Mouse (Mus musculus) heart, embryonic 15.5 days (tissue): Measurements from ENCODE around the gene Nudt4. TPM values are rescaled to one million over a fixed set of nuclear protein-coding genes. Genes with fewer than 3 reads are reported as not detected.

ENCODE experiments used
- ATAC-seq: fragments of 200-750 bp; cut with Nextera tagmentation; replicated peaks from 2 replicates; pipeline ENCODE4 v1.8.0; 2017; ENCODE audit warnings: low read depth, moderate TSS enrichment; ENCODE audit not compliant: insufficient number of reproducible peaks, insufficient read depth, low FRiP score
- H3K27ac ChIP-seq: fragments of 300-500 bp; sonication (generic); 2 replicates; pipeline ENCODE4 v1.5.1; 2015; ENCODE audit warnings: mild to moderate bottlenecking, inconsistent platforms
- H3K27me3 ChIP-seq: fragments of 300-500 bp; sonication (generic); 2 replicates; pipeline ENCODE4 v1.6.1; 2015; ENCODE audit warnings: inconsistent platforms
- H3K36me3 ChIP-seq: fragments of 300-500 bp; sonication (generic); 2 replicates; pipeline ENCODE4 v1.6.1; 2015; ENCODE audit warnings: mild to moderate bottlenecking, inconsistent platforms
- H3K4me1 ChIP-seq: fragments of 300-500 bp; sonication (generic); replicated peaks from 2 replicates; pipeline ENCODE4 v1.6.1; 2015; ENCODE audit warnings: inconsistent platforms
- H3K4me2 ChIP-seq: fragments of 300-500 bp; sonication (generic); 2 replicates; pipeline ENCODE4 v1.6.1; 2015; ENCODE audit warnings: inconsistent platforms, mild to moderate bottlenecking, moderate library complexity
- H3K4me3 ChIP-seq: fragments of 300-500 bp; sonication (generic); 2 replicates; pipeline ENCODE4 v1.5.1; 2015; ENCODE audit warnings: mild to moderate bottlenecking, inconsistent platforms
- H3K9ac ChIP-seq: fragments of 300-500 bp; sonication (generic); 2 replicates; pipeline ENCODE4 v1.6.1; 2015; ENCODE audit warnings: mild to moderate bottlenecking, inconsistent platforms
- H3K9me3 ChIP-seq: fragments of 300-500 bp; sonication (generic); replicated peaks from 2 replicates; pipeline ENCODE4 v1.6.1; 2016; ENCODE audit warnings: inconsistent platforms
- WGBS: fragments of 180-500 bp; shearing (Covaris S2); methylation state at CpG from one replicate; pipeline ENCODE4 v1.1.7; 2015; ENCODE audit warnings: mixed read lengths; 5-methylcytosine and 5-hydroxymethylcytosine counted together
- polyA plus RNA-seq: library from polyadenylated mRNA; unstranded; fragments of >200 nt; fragmentation: Nextera tagmentation; extraction: Ambion mirVana; gene quantifications from 2 replicates; pipeline ENCODE4 v1.2.1, GENCODE M21; 2015

The Nudt4 gene
- polyA plus RNA-seq, 1 experiment from 2014 or later, result 68.7 TPM

DNA sequence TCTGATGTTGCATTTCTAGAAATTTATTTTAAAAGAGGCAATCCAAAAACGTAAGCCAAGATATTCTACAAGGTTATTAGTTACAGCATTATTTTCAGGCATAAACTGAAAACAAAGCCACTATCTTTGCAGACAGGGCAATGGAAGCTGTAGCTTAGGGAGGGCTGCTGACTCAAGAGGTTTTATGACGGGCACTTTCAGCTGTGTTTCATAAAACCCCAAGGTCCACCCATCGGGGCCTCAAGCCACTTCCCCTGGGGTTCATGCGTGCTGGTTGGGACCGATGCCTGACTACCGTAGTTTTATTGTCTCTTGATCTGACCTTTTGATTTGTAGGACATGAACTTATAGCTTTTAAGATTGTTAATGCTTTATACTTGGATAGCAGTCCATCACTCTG, 26.2 kb upstream of the Nudt4 start:
- Histone ChIP-seq H3K9me3 (no peaks in the 10 kb centered on the region), H3K27me3 (no peaks in the 10 kb centered on the region), H3K27ac (no peak overlapping the region), H3K4me2 (no peak overlapping the region), H3K9ac (no peak overlapping the region), H3K36me3 (no peaks in the 10 kb centered on the region), H3K4me1 (no peaks in the 10 kb centered on the region), H3K4me3 (no peak overlapping the region)
- no peak for ATAC-seq
- WGBS, result 78% methylated on average over 6 of the region's 6 CpGs

DNA sequence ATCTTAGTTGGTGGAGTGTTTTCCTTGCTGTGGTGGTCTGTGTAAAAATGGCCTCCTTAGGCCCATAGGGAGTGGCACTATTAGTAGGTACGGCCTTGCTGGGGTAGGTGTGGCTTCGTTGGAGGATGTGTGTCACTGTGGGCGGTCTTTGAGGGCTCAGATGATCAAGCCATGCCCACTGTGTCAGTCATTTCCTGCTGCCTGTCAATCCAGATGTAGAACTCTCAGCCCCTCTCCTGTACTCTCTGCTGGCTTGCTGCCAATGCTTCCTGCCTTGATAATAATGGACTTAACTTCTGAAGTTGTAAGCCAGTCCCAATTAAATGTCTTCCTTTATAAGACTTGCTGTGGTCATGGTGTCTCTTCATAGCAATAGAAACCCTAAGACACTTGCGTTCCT, 25.2 kb upstream of the Nudt4 start:
- H3K27ac ChIP-seq, result no peak overlapping the region
- H3K9ac ChIP-seq, result no peak overlapping the region
- H3K27me3 ChIP-seq, result no peaks in the 10 kb centered on the region
- ATAC-seq, result no peak
- no peaks in the 10 kb centered on the region for H3K4me1 ChIP-seq
- WGBS, result 85% methylated on average over 4 of the region's 4 CpGs
- no peak overlapping the region for H3K4me2 ChIP-seq
- H3K9me3 ChIP-seq, result no peaks in the 10 kb centered on the region
- H3K36me3 ChIP-seq, result no peaks in the 10 kb centered on the region
- no peak overlapping the region for H3K4me3 ChIP-seq

DNA sequence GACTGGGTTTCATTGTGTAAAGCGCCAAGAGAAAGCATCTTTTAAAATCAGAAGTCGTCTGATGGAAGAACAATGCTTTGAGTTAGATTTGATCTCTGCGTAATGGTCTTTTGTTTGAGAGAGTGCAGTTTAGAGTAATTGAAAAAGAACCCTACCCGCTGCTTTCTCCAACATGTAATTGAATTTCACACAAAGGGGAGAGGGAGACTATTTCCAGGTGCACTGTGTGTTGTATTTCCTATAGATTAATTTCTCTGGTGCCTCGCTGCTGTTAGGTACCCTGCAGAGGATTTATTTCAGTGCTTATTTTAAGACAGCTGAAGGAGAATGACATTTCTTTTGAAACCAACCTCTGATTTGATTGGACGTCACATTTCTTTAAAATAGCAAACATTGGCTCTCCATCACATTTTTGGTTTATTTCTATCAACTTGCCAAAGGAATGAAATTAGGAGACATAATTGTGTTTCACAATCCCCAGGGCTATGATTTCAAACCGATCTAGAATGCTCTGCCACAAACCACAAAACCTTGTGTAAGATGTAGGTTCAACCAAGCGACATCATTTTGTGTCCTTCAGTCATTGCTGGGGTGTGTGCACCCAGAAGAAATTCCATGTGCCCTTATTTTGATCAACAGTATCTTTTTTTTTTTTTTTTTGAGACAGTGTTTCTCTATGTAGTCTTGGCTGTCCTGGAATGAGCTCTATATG, 23.7 kb upstream of the Nudt4 start:
- no peaks in the 10 kb centered on the region for H3K36me3 ChIP-seq
- H3K27me3 ChIP-seq, result no peaks in the 10 kb centered on the region
- 82% methylated on average over 8 of the region's 8 CpGs for WGBS
- no peak overlapping the region for H3K9ac ChIP-seq
- H3K9me3 ChIP-seq, result no peaks in the 10 kb centered on the region
- ATAC-seq, result no peak
- no peak overlapping the region for H3K4me3 ChIP-seq
- no peak overlapping the region for H3K4me2 ChIP-seq
- H3K27ac ChIP-seq, result no peak overlapping the region
- H3K4me1 ChIP-seq, result no peaks in the 10 kb centered on the region; the same call in 1 of the 2 replicates

DNA sequence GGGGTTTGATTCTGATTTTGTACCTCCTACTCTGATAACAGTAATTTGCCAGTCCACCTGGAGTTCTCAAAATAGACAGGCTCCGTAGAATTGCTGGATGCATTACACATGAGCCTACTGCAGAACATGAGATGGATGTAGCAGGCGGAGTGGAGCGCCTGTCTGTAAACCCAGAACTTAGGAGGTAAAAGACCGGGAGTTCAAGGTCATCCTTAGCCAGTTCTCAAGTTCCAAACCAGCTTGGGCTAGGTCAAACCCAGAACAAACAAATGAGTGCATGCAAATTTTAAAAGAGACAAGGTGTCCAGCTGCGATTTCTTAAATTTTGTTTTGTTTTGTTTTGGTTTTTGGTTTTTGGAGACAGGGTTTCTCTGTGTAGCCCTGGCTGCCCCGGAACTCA, 21.6 kb upstream of the Nudt4 start:
- no peaks in the 10 kb centered on the region for H3K9me3 ChIP-seq
- no peak overlapping the region for H3K9ac ChIP-seq
- no peaks in the 10 kb centered on the region; the same call in 1 of the 2 replicates for H3K4me1 ChIP-seq
- H3K36me3 ChIP-seq, result no peaks in the 10 kb centered on the region
- no peak overlapping the region for H3K4me2 ChIP-seq
- no peak overlapping the region for H3K4me3 ChIP-seq
- no peaks in the 10 kb centered on the region for H3K27me3 ChIP-seq
- 79% methylated on average over 6 of the region's 6 CpGs for WGBS
- no peak overlapping the region for H3K27ac ChIP-seq
- no peak for ATAC-seq

DNA sequence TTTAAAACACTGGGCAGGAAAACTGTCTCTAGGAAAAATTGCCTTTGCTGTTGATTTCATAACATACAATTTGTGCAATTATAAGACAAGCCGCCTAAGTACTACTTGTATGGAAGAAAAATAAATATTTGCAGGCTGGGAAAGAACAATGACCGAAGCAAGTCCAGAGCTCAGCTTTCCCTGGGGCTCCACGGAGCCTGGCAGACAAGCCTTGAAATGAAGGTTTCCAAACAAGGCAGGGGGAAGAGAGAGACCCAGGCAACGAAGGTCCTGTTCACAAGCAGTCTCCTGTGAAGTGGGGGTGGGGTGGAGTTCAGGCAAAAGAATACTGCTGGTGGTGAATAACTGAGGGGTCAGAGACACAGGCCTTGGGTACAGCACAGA, 13.6 kb upstream of the Nudt4 start:
- Histone ChIP-seq H3K4me2 (no peak overlapping the region), H3K4me3 (no peak overlapping the region), H3K27ac (no peak overlapping the region), H3K27me3 (no peaks in the 10 kb centered on the region), H3K9ac (no peak overlapping the region), H3K4me1 (no peaks in the 10 kb centered on the region), H3K36me3 (no peaks in the 10 kb centered on the region), H3K9me3 (no peaks in the 10 kb centered on the region)
- 42% methylated on average over 4 of the region's 4 CpGs for WGBS
- ATAC-seq, result no peak

DNA sequence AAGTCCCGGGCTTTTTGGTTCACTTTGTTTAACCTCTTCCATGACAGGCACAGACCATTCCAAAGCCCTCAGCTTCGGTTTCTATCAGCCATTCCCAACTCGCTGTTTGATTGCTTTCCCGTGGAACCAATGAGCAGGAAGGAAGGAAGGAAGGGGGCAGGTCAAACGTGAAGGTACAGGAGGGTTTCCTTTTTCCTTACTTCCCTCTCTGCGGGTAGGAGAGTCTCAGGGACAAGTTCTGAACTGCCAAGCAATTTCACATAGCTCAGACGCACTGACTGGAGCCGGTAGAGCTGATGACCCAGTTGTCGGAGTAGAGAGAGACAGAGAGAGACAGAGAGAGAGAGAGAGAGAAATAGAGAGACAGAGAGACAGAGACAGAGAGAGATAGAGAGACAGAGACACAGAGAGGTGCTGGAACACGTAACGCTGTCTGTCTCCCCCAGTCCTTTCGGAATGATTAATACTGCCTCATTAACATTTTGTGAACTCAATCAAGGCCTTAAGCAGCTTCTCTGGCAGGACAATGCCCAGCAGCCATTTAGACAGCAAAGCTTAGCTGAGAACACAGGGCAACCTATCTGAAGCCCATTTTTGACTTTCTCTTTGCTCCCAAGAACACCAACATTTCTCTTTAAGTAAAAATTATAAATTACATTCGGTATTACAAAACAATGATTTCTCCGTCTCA, 13.1 kb upstream of the Nudt4 start:
- WGBS, result 61% methylated on average over 14 of the region's 14 CpGs
- Histone ChIP-seq H3K4me2 (no peak overlapping the region), H3K4me1 (no peaks in the 10 kb centered on the region), H3K9me3 (no peaks in the 10 kb centered on the region), H3K27me3 (no peaks in the 10 kb centered on the region), H3K36me3 (no peaks in the 10 kb centered on the region), H3K27ac (no peak overlapping the region), H3K9ac (no peak overlapping the region), H3K4me3 (no peak overlapping the region)
- ATAC-seq, result no peak

DNA sequence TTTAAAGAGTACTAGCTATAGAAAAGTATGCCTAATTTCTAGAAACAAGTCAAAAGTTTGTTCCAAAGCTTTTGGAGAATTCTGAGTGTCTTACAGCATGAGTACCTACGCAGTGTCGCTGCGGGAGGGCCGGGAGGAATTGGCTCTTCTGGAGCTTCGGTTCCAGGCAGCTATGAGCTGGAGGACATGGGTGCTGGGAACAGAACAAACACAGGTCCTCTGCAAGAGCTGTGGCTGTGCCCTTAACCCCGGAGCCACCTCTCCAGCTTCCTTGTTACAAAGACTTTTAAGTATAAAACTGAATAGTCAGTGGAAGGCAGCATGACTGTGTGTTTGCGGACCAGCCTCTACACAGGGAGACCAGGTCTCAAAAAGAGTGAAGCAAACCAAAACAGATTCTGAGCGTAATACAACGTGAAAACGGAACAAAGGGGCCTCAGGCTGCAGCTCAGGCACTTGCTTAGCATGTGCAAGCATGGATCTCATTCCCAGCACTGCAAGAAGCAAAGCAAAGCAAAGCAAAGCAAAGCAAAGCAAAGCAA, 12.0 kb upstream of the Nudt4 start:
- H3K4me1 ChIP-seq, result no peaks in the 10 kb centered on the region
- no peaks in the 10 kb centered on the region for H3K9me3 ChIP-seq
- H3K4me2 ChIP-seq, result no peak overlapping the region
- H3K27me3 ChIP-seq, result no peaks in the 10 kb centered on the region
- no peak overlapping the region for H3K27ac ChIP-seq
- 82% methylated on average over 10 of the region's 10 CpGs for WGBS
- no peaks in the 10 kb centered on the region for H3K36me3 ChIP-seq
- H3K9ac ChIP-seq, result no peak overlapping the region
- ATAC-seq, result no peak
- no peak overlapping the region for H3K4me3 ChIP-seq

DNA sequence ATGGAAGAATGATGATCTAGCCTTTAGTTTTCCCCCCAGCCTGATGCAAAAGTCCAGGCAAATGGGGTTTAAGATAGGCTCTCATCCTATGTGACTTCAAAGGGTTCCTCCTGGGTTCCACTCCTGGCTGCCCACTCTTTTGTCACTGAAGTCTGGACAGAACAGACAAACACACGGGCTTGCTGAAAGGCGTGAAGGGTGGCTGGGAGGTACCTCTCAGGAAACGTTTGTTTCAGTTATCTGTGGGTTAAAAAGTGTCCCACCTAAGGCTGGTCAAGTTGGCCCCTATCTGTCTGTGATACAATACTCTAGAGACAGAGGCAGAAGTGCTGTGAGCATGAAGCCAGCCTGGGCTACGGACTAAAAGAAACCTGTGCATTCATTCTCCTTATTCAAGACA, 11.0 kb upstream of the Nudt4 start:
- Histone ChIP-seq H3K36me3 (no peaks in the 10 kb centered on the region), H3K9ac (no peak overlapping the region), H3K27ac (no peak overlapping the region), H3K27me3 (no peaks in the 10 kb centered on the region), H3K4me3 (no peak overlapping the region), H3K4me2 (no peak overlapping the region), H3K9me3 (no peaks in the 10 kb centered on the region), H3K4me1 (no peaks in the 10 kb centered on the region)
- WGBS, result 54% methylated on average over 4 of the region's 4 CpGs
- ATAC-seq, result no peak

DNA sequence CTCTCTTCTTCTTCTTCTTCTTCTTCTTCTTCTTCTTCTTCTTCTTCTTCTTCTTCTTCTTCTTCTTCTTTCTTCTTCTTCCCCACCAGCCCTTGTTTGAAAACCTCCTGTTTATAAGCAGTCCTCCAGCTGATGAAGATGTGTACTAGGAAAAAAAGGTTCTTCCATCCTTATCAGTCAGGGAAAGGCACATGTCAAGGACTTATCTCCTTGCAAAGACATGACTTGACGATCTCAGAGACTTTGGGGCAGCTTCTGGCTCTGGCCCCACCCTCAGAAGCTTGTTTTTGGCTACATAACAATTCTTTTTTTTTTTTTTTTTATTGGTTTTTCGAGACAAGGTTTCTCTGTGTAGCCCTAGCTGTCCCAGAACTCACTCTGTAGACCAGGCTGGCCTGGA, 5.5 kb upstream of the Nudt4 start:
- H3K4me2 ChIP-seq, result no peak overlapping the region
- ATAC-seq, result no peak
- peaks cover 11% of the 10 kb centered on the region for H3K4me1 ChIP-seq
- WGBS, result 46% methylated on average over 2 of the region's 2 CpGs
- no peak overlapping the region for H3K27ac ChIP-seq
- no peak overlapping the region for H3K9ac ChIP-seq
- H3K9me3 ChIP-seq, result no peaks in the 10 kb centered on the region
- no peaks in the 10 kb centered on the region for H3K36me3 ChIP-seq
- H3K27me3 ChIP-seq, result no peaks in the 10 kb centered on the region
- no peak overlapping the region for H3K4me3 ChIP-seq

DNA sequence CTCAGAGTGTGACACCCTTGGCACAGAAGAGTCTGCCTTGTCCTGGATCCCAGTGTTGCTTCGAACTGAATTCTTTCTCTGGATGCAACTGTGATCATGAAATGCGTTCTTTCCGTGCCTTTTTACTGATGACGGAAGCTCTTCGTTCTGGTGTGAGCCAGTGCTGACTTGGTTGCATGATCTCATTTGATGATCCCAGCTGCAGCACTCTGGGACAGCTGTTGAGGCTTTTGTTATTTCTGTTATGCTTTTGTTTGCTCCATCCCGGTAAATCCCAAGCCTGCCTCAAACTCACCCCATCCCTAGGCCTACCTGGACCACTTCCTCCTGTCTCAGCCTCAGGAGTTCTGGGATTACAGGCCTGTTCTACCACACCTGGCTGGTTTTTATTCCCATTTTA, 4.1 kb upstream of the Nudt4 start:
- Histone ChIP-seq H3K27me3 (no peaks in the 10 kb centered on the region), H3K27ac (no peak overlapping the region), H3K4me1 (peaks cover 13% of the 10 kb centered on the region), H3K9me3 (no peaks in the 10 kb centered on the region), H3K9ac (no peak overlapping the region), H3K36me3 (no peaks in the 10 kb centered on the region), H3K4me2 (no peak overlapping the region), H3K4me3 (no peak overlapping the region)
- WGBS, result 82% methylated on average over 6 of the region's 6 CpGs
- ATAC-seq, result no peak

DNA sequence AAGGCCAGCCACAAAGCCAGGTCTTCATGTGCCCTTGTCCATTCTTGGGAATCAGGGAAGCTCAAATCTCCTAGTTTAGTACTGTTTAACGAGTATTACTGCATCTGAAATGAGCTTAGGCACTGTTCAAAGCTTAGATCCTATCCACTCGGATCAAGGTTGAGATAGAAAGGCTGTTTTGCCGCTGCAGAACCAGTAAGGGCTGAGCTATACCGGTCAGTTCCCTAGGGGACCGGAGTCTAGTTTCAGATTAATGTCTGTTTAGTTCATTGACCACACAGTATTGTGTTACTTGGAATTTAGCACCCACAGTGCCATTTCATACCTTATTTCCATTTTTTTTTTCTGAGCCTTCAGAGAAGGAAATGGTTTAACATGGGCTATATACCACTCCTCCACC, 3.6 kb upstream of the Nudt4 start:
- Histone ChIP-seq H3K4me1 (peaks cover 13% of the 10 kb centered on the region), H3K4me2 (no peak overlapping the region), H3K9ac (no peak overlapping the region), H3K4me3 (no peak overlapping the region), H3K27ac (no peak overlapping the region), H3K36me3 (no peaks in the 10 kb centered on the region), H3K27me3 (no peaks in the 10 kb centered on the region), H3K9me3 (no peaks in the 10 kb centered on the region)
- 77% methylated on average over 5 of the region's 5 CpGs for WGBS
- ATAC-seq, result no peak

DNA sequence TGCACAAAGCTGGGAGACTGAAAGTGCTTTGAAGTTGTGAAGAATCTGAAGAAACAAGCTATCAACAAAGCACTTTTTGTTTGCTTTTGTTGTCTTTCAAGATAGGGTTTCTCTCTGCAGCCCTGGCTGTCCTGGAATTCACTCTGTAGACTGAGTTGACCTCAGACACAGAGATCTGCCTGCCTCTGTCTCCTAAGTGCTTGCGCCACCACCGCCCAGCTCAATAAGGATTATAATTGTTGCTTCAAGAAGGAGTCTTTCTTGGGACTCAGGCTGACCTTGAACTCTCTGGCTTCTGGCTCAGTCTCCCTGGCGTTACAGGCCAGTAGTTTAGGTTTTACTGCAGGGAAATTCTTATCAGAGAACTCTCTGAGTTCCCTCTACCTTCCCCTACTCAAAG, 2.8 kb upstream of the Nudt4 start:
- Histone ChIP-seq H3K36me3 (no peaks in the 10 kb centered on the region), H3K4me2 (no peak overlapping the region), H3K9me3 (no peaks in the 10 kb centered on the region), H3K27ac (no peak overlapping the region), H3K9ac (no peak overlapping the region), H3K27me3 (no peaks in the 10 kb centered on the region), H3K4me3 (no peak overlapping the region), H3K4me1 (peaks cover 15% of the 10 kb centered on the region)
- no peak for ATAC-seq
- WGBS, result 82% methylated on average over 3 of the region's 3 CpGs
